Mouse (Mus musculus): ENCODE measurements at regions not wholly inside any gene's neighbourhood (a gene's known extent, or its start where the extent isn't known, plus 50 kb on each side); places are given as distances from the start of the nearest gene placed in this dataset.
"Not testable (repeated sequence)": the region's sequence is repeated elsewhere in the genome, so short reads cannot be mapped to it uniquely, and the experiment has no call there.

- H3K4me1 ChIP-seq (ENCODE audit: control insufficient read depth in 1 of 2, insufficient read depth in 2 of 2); H3K4me2 ChIP-seq (ENCODE audit: insufficient read depth, low read depth, poor library complexity, severe bottlenecking); H3K36me3 ChIP-seq (replicated peaks in 1 of 2; ENCODE audit: control insufficient read depth in 1 of 2, insufficient read depth in 1 of 2, low read length in 1 of 2); H3K27ac ChIP-seq (ENCODE audit: insufficient read depth, low read depth); dilution Hi-C loops (cut with MboI; ENCODE audit: extremely low pct_ligation_motif_present, extremely low pct_unique_long_range_greater_than_20kb, low sequenced_read_pairs); H3K27me3 ChIP-seq (replicated peaks); H3K9ac ChIP-seq (ENCODE audit: insufficient read depth, low read depth); DNase-seq (ENCODE audit: extremely low read depth); in situ Hi-C loops (cut with MboI; ENCODE audit: low pct_ligation_motif_present, low pct_unique_long_range_greater_than_20kb, low sequenced_read_pairs); H3K4me3 ChIP-seq (replicated peaks in 1 of 3; ENCODE audit: low read depth in 2 of 3, low read length in 2 of 3, poor library complexity in 1 of 3); H3K79me2 ChIP-seq (replicated peaks; ENCODE audit: control insufficient read depth, extremely low read depth, insufficient read depth, poor library complexity, severe bottlenecking); H3K9me3 ChIP-seq (replicated peaks; ENCODE audit: low read length): not testable (repeated sequence)
These were observed 806.4 kb upstream of the Olfr1507 start for GRCm38 (mm10) chr14:53301722-53302490.

DNA sequence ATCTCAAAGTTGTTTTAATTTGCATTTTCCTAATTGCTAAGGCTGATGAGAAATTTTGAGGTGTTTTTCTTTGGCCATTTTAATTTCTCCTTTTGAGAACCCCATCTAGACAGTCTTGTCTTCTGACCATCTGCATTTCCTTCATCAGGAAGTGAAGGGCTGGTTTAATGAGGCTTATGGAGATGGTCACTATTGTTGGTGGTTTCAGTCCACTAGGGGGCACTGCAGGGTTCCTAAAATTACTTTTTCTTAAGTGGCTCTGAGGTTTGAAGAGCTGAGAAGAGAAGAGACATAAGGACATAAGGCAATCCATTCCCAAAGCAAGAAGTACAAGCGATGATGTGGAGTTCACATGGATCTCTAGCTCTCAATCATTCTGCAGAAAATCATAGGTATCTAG is 805.6 kb upstream of the Olfr1507 start:
- not testable (repeated sequence) for DNase-seq (ENCODE audit: extremely low read depth); H3K9ac ChIP-seq (ENCODE audit: insufficient read depth, low read depth)

DNA sequence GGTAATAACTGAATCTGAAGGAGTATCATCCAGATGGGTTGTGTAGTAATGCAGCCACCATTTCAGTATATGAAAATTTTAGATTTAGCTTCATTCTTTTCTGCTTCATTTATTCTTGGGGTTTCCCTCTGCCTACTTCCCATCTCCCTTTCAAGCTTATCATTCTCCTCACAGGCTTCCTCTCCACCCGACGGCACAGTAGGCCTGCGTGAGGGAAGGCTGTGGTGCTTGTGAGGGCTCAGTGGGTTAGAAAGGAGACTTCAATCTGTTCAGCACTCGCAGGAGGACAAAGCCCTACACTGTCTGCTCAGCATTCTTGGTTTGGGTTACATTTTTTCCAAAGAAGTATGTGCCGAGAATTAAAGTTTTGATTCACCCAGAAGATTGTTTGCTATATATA is 804.2 kb upstream of the Olfr1507 start:
- H3K27ac ChIP-seq (ENCODE audit: insufficient read depth, low read depth); in situ Hi-C loops (cut with MboI; ENCODE audit: low pct_ligation_motif_present, low pct_unique_long_range_greater_than_20kb, low sequenced_read_pairs); H3K9me3 ChIP-seq (replicated peaks; ENCODE audit: low read length); H3K4me2 ChIP-seq (ENCODE audit: insufficient read depth, low read depth, poor library complexity, severe bottlenecking); DNase-seq (ENCODE audit: extremely low read depth); H3K4me3 ChIP-seq (replicated peaks in 1 of 3; ENCODE audit: low read depth in 2 of 3, low read length in 2 of 3, poor library complexity in 1 of 3); H3K4me1 ChIP-seq (ENCODE audit: control insufficient read depth in 1 of 2, insufficient read depth in 2 of 2); H3K36me3 ChIP-seq (replicated peaks in 1 of 2; ENCODE audit: control insufficient read depth in 1 of 2, insufficient read depth in 1 of 2, low read length in 1 of 2); dilution Hi-C loops (cut with MboI; ENCODE audit: extremely low pct_ligation_motif_present, extremely low pct_unique_long_range_greater_than_20kb, low sequenced_read_pairs); H3K27me3 ChIP-seq (replicated peaks); H3K9ac ChIP-seq (ENCODE audit: insufficient read depth, low read depth); H3K79me2 ChIP-seq (replicated peaks; ENCODE audit: control insufficient read depth, extremely low read depth, insufficient read depth, poor library complexity, severe bottlenecking): not testable (repeated sequence)

More for the DNA sequence above, 805.6 kb upstream of the Olfr1507 start:
- H3K9me3 ChIP-seq (replicated peaks; ENCODE audit: low read length); H3K27ac ChIP-seq (ENCODE audit: insufficient read depth, low read depth); in situ Hi-C loops (cut with MboI; ENCODE audit: low pct_ligation_motif_present, low pct_unique_long_range_greater_than_20kb, low sequenced_read_pairs); H3K36me3 ChIP-seq (replicated peaks in 1 of 2; ENCODE audit: control insufficient read depth in 1 of 2, insufficient read depth in 1 of 2, low read length in 1 of 2); H3K4me3 ChIP-seq (replicated peaks in 1 of 3; ENCODE audit: low read depth in 2 of 3, low read length in 2 of 3, poor library complexity in 1 of 3); H3K79me2 ChIP-seq (replicated peaks; ENCODE audit: control insufficient read depth, extremely low read depth, insufficient read depth, poor library complexity, severe bottlenecking); dilution Hi-C loops (cut with MboI; ENCODE audit: extremely low pct_ligation_motif_present, extremely low pct_unique_long_range_greater_than_20kb, low sequenced_read_pairs); H3K27me3 ChIP-seq (replicated peaks); H3K4me1 ChIP-seq (ENCODE audit: control insufficient read depth in 1 of 2, insufficient read depth in 2 of 2); H3K4me2 ChIP-seq (ENCODE audit: insufficient read depth, low read depth, poor library complexity, severe bottlenecking): not testable (repeated sequence)

DNA sequence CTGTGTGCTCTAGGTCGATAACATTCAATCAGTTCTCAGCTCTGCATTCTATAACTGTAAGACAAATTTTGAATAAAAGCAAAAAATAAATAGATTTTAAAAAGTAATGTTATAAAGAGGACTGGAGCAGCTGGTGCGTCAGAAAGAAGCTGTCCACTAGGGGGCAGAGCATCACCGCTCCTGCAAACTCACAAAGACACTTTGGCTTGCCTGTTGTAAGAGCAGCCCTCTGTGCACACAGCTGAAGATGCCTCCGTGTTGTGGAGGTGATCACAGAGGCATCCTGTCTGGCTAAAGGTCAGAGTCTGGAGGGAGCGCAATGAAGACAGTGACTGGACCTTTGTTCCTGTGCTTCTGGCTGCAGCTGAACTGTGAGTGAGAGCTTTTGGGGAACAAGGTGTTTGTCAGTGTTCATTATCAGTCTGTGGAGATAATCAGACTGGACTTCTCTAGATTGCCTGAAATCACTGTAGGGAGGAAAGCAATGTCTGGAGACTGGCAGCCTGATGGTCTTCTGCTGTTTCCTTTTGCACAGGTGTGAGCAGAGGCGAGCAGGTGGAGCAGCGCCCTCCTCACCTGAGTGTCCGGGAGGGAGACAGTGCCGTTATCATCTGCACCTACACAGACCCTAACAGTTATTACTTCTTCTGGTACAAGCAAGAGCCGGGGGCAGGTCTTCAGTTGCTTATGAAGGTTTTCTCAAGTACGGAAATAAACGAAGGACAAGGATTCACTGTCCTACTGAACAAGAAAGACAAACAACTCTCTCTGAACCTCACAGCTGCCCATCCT is 788.0 kb upstream of the Olfr1507 start:
- H3K79me2 ChIP-seq (replicated peaks; ENCODE audit: control insufficient read depth, extremely low read depth, insufficient read depth, poor library complexity, severe bottlenecking); DNase-seq (ENCODE audit: extremely low read depth); dilution Hi-C loops (cut with MboI; ENCODE audit: extremely low pct_ligation_motif_present, extremely low pct_unique_long_range_greater_than_20kb, low sequenced_read_pairs); H3K27ac ChIP-seq (ENCODE audit: insufficient read depth, low read depth); H3K9me3 ChIP-seq (replicated peaks; ENCODE audit: low read length); H3K4me1 ChIP-seq (ENCODE audit: control insufficient read depth in 1 of 2, insufficient read depth in 2 of 2); H3K9ac ChIP-seq (ENCODE audit: insufficient read depth, low read depth); H3K27me3 ChIP-seq (replicated peaks); H3K4me3 ChIP-seq (replicated peaks in 1 of 3; ENCODE audit: low read depth in 2 of 3, low read length in 2 of 3, poor library complexity in 1 of 3); H3K36me3 ChIP-seq (replicated peaks in 1 of 2; ENCODE audit: control insufficient read depth in 1 of 2, insufficient read depth in 1 of 2, low read length in 1 of 2); H3K4me2 ChIP-seq (ENCODE audit: insufficient read depth, low read depth, poor library complexity, severe bottlenecking); in situ Hi-C loops (cut with MboI; ENCODE audit: low pct_ligation_motif_present, low pct_unique_long_range_greater_than_20kb, low sequenced_read_pairs): not testable (repeated sequence)

GRCm38 (mm10) chr14:53273218-53273617 is 777.7 kb upstream of the Olfr1507 start:
- H3K27me3 ChIP-seq (replicated peaks); DNase-seq (ENCODE audit: extremely low read depth); H3K36me3 ChIP-seq (replicated peaks in 1 of 2; ENCODE audit: control insufficient read depth in 1 of 2, insufficient read depth in 1 of 2, low read length in 1 of 2); in situ Hi-C loops (cut with MboI; ENCODE audit: low pct_ligation_motif_present, low pct_unique_long_range_greater_than_20kb, low sequenced_read_pairs); H3K4me2 ChIP-seq (ENCODE audit: insufficient read depth, low read depth, poor library complexity, severe bottlenecking); H3K4me3 ChIP-seq (replicated peaks in 1 of 3; ENCODE audit: low read depth in 2 of 3, low read length in 2 of 3, poor library complexity in 1 of 3); H3K27ac ChIP-seq (ENCODE audit: insufficient read depth, low read depth); dilution Hi-C loops (cut with MboI; ENCODE audit: extremely low pct_ligation_motif_present, extremely low pct_unique_long_range_greater_than_20kb, low sequenced_read_pairs); H3K4me1 ChIP-seq (ENCODE audit: control insufficient read depth in 1 of 2, insufficient read depth in 2 of 2); H3K9me3 ChIP-seq (replicated peaks; ENCODE audit: low read length); H3K9ac ChIP-seq (ENCODE audit: insufficient read depth, low read depth); H3K79me2 ChIP-seq (replicated peaks; ENCODE audit: control insufficient read depth, extremely low read depth, insufficient read depth, poor library complexity, severe bottlenecking): not testable (repeated sequence)

GRCm38 (mm10) chr14:53267693-53268092 is 772.1 kb upstream of the Olfr1507 start:
- H3K27ac ChIP-seq (ENCODE audit: insufficient read depth, low read depth); H3K4me2 ChIP-seq (ENCODE audit: insufficient read depth, low read depth, poor library complexity, severe bottlenecking); H3K79me2 ChIP-seq (replicated peaks; ENCODE audit: control insufficient read depth, extremely low read depth, insufficient read depth, poor library complexity, severe bottlenecking); H3K27me3 ChIP-seq (replicated peaks); H3K4me3 ChIP-seq (replicated peaks in 1 of 3; ENCODE audit: low read depth in 2 of 3, low read length in 2 of 3, poor library complexity in 1 of 3); H3K9ac ChIP-seq (ENCODE audit: insufficient read depth, low read depth); H3K9me3 ChIP-seq (replicated peaks; ENCODE audit: low read length); H3K4me1 ChIP-seq (ENCODE audit: control insufficient read depth in 1 of 2, insufficient read depth in 2 of 2); in situ Hi-C loops (cut with MboI; ENCODE audit: low pct_ligation_motif_present, low pct_unique_long_range_greater_than_20kb, low sequenced_read_pairs); H3K36me3 ChIP-seq (replicated peaks in 1 of 2; ENCODE audit: control insufficient read depth in 1 of 2, insufficient read depth in 1 of 2, low read length in 1 of 2); DNase-seq (ENCODE audit: extremely low read depth); dilution Hi-C loops (cut with MboI; ENCODE audit: extremely low pct_ligation_motif_present, extremely low pct_unique_long_range_greater_than_20kb, low sequenced_read_pairs): not testable (repeated sequence)
